Mouse (Mus musculus) CD4-positive naive resting alpha-beta T cell, adult 57 days (primary cell): ENCODE measurements around the gene Rbmxl1. TPM values are rescaled to one million over a fixed set of nuclear protein-coding genes. Genes with fewer than 3 reads are reported as not detected.

Source experiments
- total RNA-seq: library from RNA; stranded (reverse); gene quantifications from one replicate; pipeline ENCODE4 v1.2.4, GENCODE M21; 2023

Rbmxl1 gene
- total RNA-seq, result 68.1 TPM

GRCm38 (mm10) chr8:78508719-78509272 is at the start of gene Rbmxl1:
TSS of gene Rbmxl1 (minus strand) at chr8:78508898.

GRCm38 (mm10) chr8:78509273-78510031 is 754 bp upstream of the Rbmxl1 start, which contains the start of gene Slc10a7:
TSS of gene Slc10a7 (plus strand) at chr8:78509346.

Other genes starting within 250 kb of the Rbmxl1 start
- not detected for gene Pou4f2, start 72.3 kb downstream of the Rbmxl1 start, total RNA-seq
- 23.5 TPM for gene Slc10a7, start 448 bp upstream of the Rbmxl1 start, total RNA-seq